Mouse (Mus musculus) lung, postnatal 0 days (tissue): ENCODE measurements around the gene Phtf1.

Experiments used
- CTCF ChIP-seq: IDR thresholded peaks from 2 replicates; pipeline ENCODE4 v1.5.1; 2016; ENCODE audit warnings: antibody characterized with exemption, mild to moderate bottlenecking
- EP300 ChIP-seq: IDR thresholded peaks from 2 replicates; pipeline ENCODE4 v1.6.1; 2016; ENCODE audit warnings: antibody characterized with exemption, mild to moderate bottlenecking, control low read depth

DNA sequence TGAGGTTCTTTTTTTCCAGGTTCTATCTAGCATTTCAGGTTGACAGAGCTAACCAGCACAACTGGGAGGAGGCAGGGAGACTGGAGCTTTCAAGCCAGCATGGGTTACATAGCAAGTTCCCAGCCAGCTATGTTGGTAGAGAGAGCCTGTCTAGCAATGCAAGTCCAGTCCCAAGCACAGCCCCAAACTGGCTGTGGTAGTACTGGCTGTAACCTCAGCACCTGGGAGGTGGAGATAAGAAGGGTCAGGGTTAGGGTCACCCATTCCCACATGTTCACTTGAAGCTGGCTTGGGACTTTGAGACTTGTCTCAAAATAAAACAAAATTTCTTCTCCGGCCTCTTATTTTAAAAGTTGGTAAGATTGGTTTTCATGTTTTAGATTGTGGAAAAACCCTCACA is 47.8 kb upstream of the Phtf1 start:
- TF ChIP-seq CTCF (no peak), EP300 (no peak)
